Mouse (Mus musculus) CH12.LX (cell line): ENCODE results near the gene Jak1. TPM values are rescaled to one million over a fixed set of nuclear protein-coding genes. Genes with fewer than 3 reads are reported as not detected.

Experiments used
- DNase-seq: peaks from one replicate; pipeline ENCODE4 v3.0.0-alpha.2; 2013; ENCODE audit errors: extremely low read depth
- H3K27ac ChIP-seq: 2 replicates; pipeline ENCODE4 v1.5.1; 2012; ENCODE audit warnings: low read depth, mild to moderate bottlenecking, control low read depth, moderate library complexity; ENCODE audit not compliant: insufficient read depth
- H3K27me3 ChIP-seq: replicated peaks from 2 replicates; pipeline ENCODE3; 2012; ENCODE audit warnings: inconsistent platforms
- H3K36me3 ChIP-seq, 2 experiments: replicated peaks in 1 of 2; 2 replicates each; pipeline versions ENCODE3 to v1.6.1; 2012; ENCODE audit warnings: inconsistent platforms in 1 of 2, low read length in 1 of 2, mild to moderate bottlenecking in 1 of 2, mixed read lengths in 1 of 2, moderate library complexity in 1 of 2; ENCODE audit not compliant: control insufficient read depth in 1 of 2, insufficient read depth in 1 of 2
- H3K4me1 ChIP-seq, 2 experiments: 2 replicates each; pipeline ENCODE4 v1.6.1; 2012; ENCODE audit warnings: inconsistent platforms in 1 of 2, moderate library complexity in 1 of 2; ENCODE audit not compliant: insufficient read depth in 2 of 2, control insufficient read depth in 1 of 2
- H3K4me2 ChIP-seq: 2 replicates; pipeline ENCODE4 v1.6.1; 2012; ENCODE audit warnings: low read depth, mild to moderate bottlenecking, control low read depth; ENCODE audit not compliant: poor library complexity, insufficient read depth, severe bottlenecking
- H3K4me3 ChIP-seq, 3 experiments: fragments of 150-350 bp in 1 of 3; sonication (generic) in 1 of 3; replicated peaks in 1 of 3; 2 replicates each; pipeline versions ENCODE3 to v1.5.1; 2011 to 2012; ENCODE audit warnings: low read depth in 2 of 3, low read length in 2 of 3, mild to moderate bottlenecking in 2 of 3, moderate library complexity in 2 of 3, control low read depth in 1 of 3, improper control_type of control experiment in 1 of 3, inconsistent platforms in 1 of 3, mixed read lengths in 1 of 3; ENCODE audit not compliant: poor library complexity in 1 of 3
- H3K79me2 ChIP-seq: replicated peaks from 2 replicates; pipeline ENCODE4 v1.6.1; 2012; ENCODE audit warnings: mild to moderate bottlenecking, moderate library complexity; ENCODE audit not compliant: control insufficient read depth, poor library complexity, insufficient read depth, severe bottlenecking; ENCODE audit errors: extremely low read depth
- H3K9ac ChIP-seq: 2 replicates; pipeline ENCODE4 v1.6.1; 2012; ENCODE audit warnings: low read depth, mild to moderate bottlenecking, control low read depth, moderate library complexity; ENCODE audit not compliant: insufficient read depth
- H3K9me3 ChIP-seq: replicated peaks from 2 replicates; pipeline ENCODE3; 2012; ENCODE audit warnings: low read length, inconsistent platforms, mixed read lengths
- BHLHE40 ChIP-seq: IDR thresholded peaks from 2 replicates; pipeline ENCODE4 v1.6.1; 2011; ENCODE audit warnings: mild to moderate bottlenecking, low read depth, low read length, improper control_type of control experiment
- CHD1 ChIP-seq: IDR thresholded peaks from 2 replicates; pipeline ENCODE4 v1.6.1; 2012; ENCODE audit warnings: low read depth, low read length, improper control_type of control experiment, inconsistent platforms
- CHD2 ChIP-seq: IDR thresholded peaks from 2 replicates; pipeline ENCODE4 v1.6.1; 2011; ENCODE audit warnings: low read length, improper control_type of control experiment
- CTCF ChIP-seq, 2 experiments: IDR thresholded peaks in 1 of 2; conservative IDR thresholded peaks in 1 of 2; 2 replicates each; pipeline ENCODE4 v1.5.1; 2011 to 2012; ENCODE audit warnings: low read depth in 2 of 2, low read length in 2 of 2, improper control_type of control experiment in 1 of 2, inconsistent platforms in 1 of 2, mild to moderate bottlenecking in 1 of 2, moderate library complexity in 1 of 2
- E2F4 ChIP-seq: IDR thresholded peaks from 2 replicates; pipeline ENCODE4 v1.6.1; 2011; ENCODE audit warnings: low read depth, low read length, improper control_type of control experiment; ENCODE audit not compliant: insufficient replicate concordance
- ELF1 ChIP-seq: IDR thresholded peaks from 2 replicates; pipeline ENCODE4 v1.6.1; 2014; ENCODE audit warnings: low read depth, mild to moderate bottlenecking, inconsistent platforms, low read length, improper control_type of control experiment
- EP300 ChIP-seq: IDR thresholded peaks from 2 replicates; pipeline ENCODE4 v1.6.1; 2011; ENCODE audit warnings: low read length, improper control_type of control experiment
- GABPA ChIP-seq: IDR thresholded peaks from 2 replicates; pipeline ENCODE4 v1.6.1; 2012; ENCODE audit warnings: low read depth, low read length, improper control_type of control experiment, inconsistent platforms; ENCODE audit not compliant: insufficient replicate concordance
- JUN ChIP-seq: IDR thresholded peaks from 2 replicates; pipeline ENCODE4 v1.6.1; 2011; ENCODE audit warnings: low read depth, mild to moderate bottlenecking, low read length, improper control_type of control experiment, moderate library complexity; ENCODE audit not compliant: insufficient read depth
- KAT2A ChIP-seq: IDR thresholded peaks from 2 replicates; pipeline ENCODE4 v1.6.1; 2012; ENCODE audit warnings: low read length, improper control_type of control experiment, inconsistent platforms; ENCODE audit not compliant: insufficient replicate concordance
- MAFK ChIP-seq: IDR thresholded peaks from 2 replicates; pipeline ENCODE4 v1.6.1; 2011; ENCODE audit warnings: low read length, improper control_type of control experiment; ENCODE audit not compliant: insufficient replicate concordance
- MAX ChIP-seq: IDR thresholded peaks from 2 replicates; pipeline ENCODE4 v1.6.1; 2011; ENCODE audit warnings: low read length, improper control_type of control experiment
- MAZ ChIP-seq: IDR thresholded peaks from 2 replicates; pipeline ENCODE4 v1.6.1; 2012; ENCODE audit warnings: low read depth, mild to moderate bottlenecking, inconsistent platforms, low read length, improper control_type of control experiment, moderate library complexity
- MXI1 ChIP-seq: IDR thresholded peaks from 2 replicates; pipeline ENCODE4 v1.6.1; 2011; ENCODE audit warnings: mild to moderate bottlenecking, low read depth, low read length, improper control_type of control experiment
- NELFE ChIP-seq: IDR thresholded peaks from 2 replicates; pipeline ENCODE4 v1.6.1; 2011; ENCODE audit warnings: low read depth, low read length, improper control_type of control experiment
- NRF1 ChIP-seq: IDR thresholded peaks from 2 replicates; pipeline ENCODE4 v1.6.1; 2014; ENCODE audit warnings: low read depth, mild to moderate bottlenecking, inconsistent platforms, low read length, improper control_type of control experiment, moderate library complexity
- POLR2A ChIP-seq: IDR thresholded peaks from 2 replicates; pipeline ENCODE4 v1.6.1; 2011; ENCODE audit warnings: low read depth, mild to moderate bottlenecking, improper control_type of control experiment, low read length
- POLR2AphosphoS2 ChIP-seq: IDR thresholded peaks from 2 replicates; pipeline ENCODE4 v1.6.1; 2011; ENCODE audit warnings: low read depth, low read length, improper control_type of control experiment
- RCOR1 ChIP-seq: conservative IDR thresholded peaks from 2 replicates; pipeline ENCODE4 v1.6.1; 2012; ENCODE audit warnings: low read depth, mild to moderate bottlenecking, inconsistent platforms, low read length, improper control_type of control experiment
- SIN3A ChIP-seq: IDR thresholded peaks from 2 replicates; pipeline ENCODE4 v1.6.1; 2012; ENCODE audit warnings: low read length, improper control_type of control experiment, inconsistent platforms
- TBP ChIP-seq: conservative IDR thresholded peaks from 2 replicates; pipeline ENCODE4 v1.6.1; 2011; ENCODE audit warnings: low read depth, low read length, improper control_type of control experiment
- TCF12 ChIP-seq: IDR thresholded peaks from 2 replicates; pipeline ENCODE4 v1.6.1; 2014; ENCODE audit warnings: low read depth, mild to moderate bottlenecking, inconsistent platforms, low read length, improper control_type of control experiment
- USF2 ChIP-seq: conservative IDR thresholded peaks from 2 replicates; pipeline ENCODE4 v1.6.1; 2011; ENCODE audit warnings: low read depth, low read length, improper control_type of control experiment
- ZKSCAN1 ChIP-seq: IDR thresholded peaks from 2 replicates; pipeline ENCODE4 v1.6.1; 2012; ENCODE audit warnings: low read depth, inconsistent platforms, low read length, improper control_type of control experiment, borderline replicate concordance
- ZMIZ1 ChIP-seq: IDR thresholded peaks from 2 replicates; pipeline ENCODE4 v1.6.1; 2012; ENCODE audit warnings: low read depth, mild to moderate bottlenecking, inconsistent platforms, low read length, improper control_type of control experiment
- ZNF384 ChIP-seq: IDR thresholded peaks from 2 replicates; pipeline ENCODE4 v1.6.1; 2012; ENCODE audit warnings: low read depth, low read length, improper control_type of control experiment, inconsistent platforms
- dilution Hi-C: fragments of 300-500 bp; cut with MboI; formaldehyde crosslinking; loops from 2 replicates; pipeline ENCODE4 v1.14.3; 2020; ENCODE audit warnings: low sequenced_read_pairs; ENCODE audit not compliant: extremely low pct_unique_long_range_greater_than_20kb, extremely low pct_ligation_motif_present
- in situ Hi-C: fragments of 300-500 bp; cut with MboI; formaldehyde crosslinking; loops from 3 replicates; pipeline ENCODE4 v1.14.3; 2019; ENCODE audit warnings: low sequenced_read_pairs, low pct_ligation_motif_present, low pct_unique_long_range_greater_than_20kb, mixed read lengths
- polyA plus RNA-seq: library from polyadenylated mRNA; unstranded; fragments of >175 nt; gene quantifications from 2 replicates; pipeline ENCODE4 v1.2.1, GENCODE M21; 2012; ENCODE audit warnings: low read depth; ENCODE audit not compliant: insufficient read length
- total RNA-seq, 2 experiments: library from RNA; depleted of rRNA; stranded (reverse); fragments of 300-350 nt in 1 of 2; fragments of >200 nt in 1 of 2; gene quantifications; 2 replicates each; pipeline ENCODE4 v1.2.3; 2012 to 2014

Gene Jak1
- total and polyA plus RNA-seq, 3 experiments: 28.6 to 51.4 (median 33.9) TPM

GRCm38 (mm10) chr4:101167777-101168176 lies 97.3 kb downstream of the Jak1 start:
- Histone ChIP-seq H3K4me3 (no peak overlapping the region), H3K79me2 (no peaks in the 10 kb centered on the region), H3K27me3 (no peaks in the 10 kb centered on the region), H3K4me1 (peaks cover 0 to 15% of the 10 kb centered on the region in 2 experiments; a peak in 3 of 4 replicates), H3K4me2 (no peak overlapping the region), H3K9ac (no peak overlapping the region), H3K9me3 (no peaks in the 10 kb centered on the region), H3K27ac (no peak overlapping the region), H3K36me3 (peaks cover 48 to 94% of the 10 kb centered on the region in 2 experiments)
- no peak for DNase-seq
- TF ChIP-seq ELF1: no peak
- TF ChIP-seq CTCF (conservative IDR thresholded peaks at IDR 0.05 in 1 of 2, IDR thresholded peaks at IDR 0.05 in 1 of 2; ENCODE audit: low read depth in 2 of 2, low read length in 2 of 2): no peak
- no peak for TF ChIP-seq TCF12
- no peak for TF ChIP-seq MAX
- no peak for TF ChIP-seq E2F4
- no peak for TF ChIP-seq JUN
- TF ChIP-seq ZNF384: no peak
- TF ChIP-seq USF2: no peak
- dilution Hi-C loops: no loop called here
- in situ Hi-C loops: loop anchor here (10.0 kb wide), 1 partner anchor 157 kb away; no protein-coding TSS in a partner anchor

GRCm38 (mm10) chr4:101165776-101166175 lies 99.3 kb downstream of the Jak1 start:
- H3K27ac ChIP-seq: no peak overlapping the region
- no peak overlapping the region for H3K4me3 ChIP-seq
- peaks cover 55 to 100% of the 10 kb centered on the region in 2 experiments for H3K36me3 ChIP-seq
- no peaks in the 10 kb centered on the region for H3K79me2 ChIP-seq
- dilution Hi-C loops: no loop called here
- H3K4me1 ChIP-seq: peaks cover 0 to 9% of the 10 kb centered on the region in 2 experiments; a peak in 2 of 4 replicates
- H3K4me2 ChIP-seq: no peak overlapping the region
- H3K9ac ChIP-seq: no peak overlapping the region
- no peaks in the 10 kb centered on the region for H3K9me3 ChIP-seq
- TF ChIP-seq RCOR1 (no peak), POLR2AphosphoS2 (no peak), CHD1 (no peak), NELFE (no peak), ZKSCAN1 (no peak)
- no peak for DNase-seq
- in situ Hi-C loops: loop anchor here (10.0 kb wide), 1 partner anchor 159 kb away; no protein-coding TSS in a partner anchor
- H3K27me3 ChIP-seq: no peaks in the 10 kb centered on the region

- H3K79me2 ChIP-seq: no peaks in the 10 kb centered on the region
- peaks cover 0 to 9% of the 10 kb centered on the region in 2 experiments; a peak in 2 of 4 replicates for H3K4me1 ChIP-seq
- H3K9me3 ChIP-seq: no peaks in the 10 kb centered on the region
- no peaks in the 10 kb centered on the region for H3K27me3 ChIP-seq
- H3K9ac ChIP-seq: no peak overlapping the region
- no peak for TF ChIP-seq ELF1
- TF ChIP-seq RCOR1: no peak
- TF ChIP-seq USF2: no peak
- no peak for TF ChIP-seq KAT2A
- TF ChIP-seq GABPA: no peak
- no peak for TF ChIP-seq MAFK
- TF ChIP-seq BHLHE40: no peak
- TF ChIP-seq SIN3A: no peak
- TF ChIP-seq ZMIZ1: no peak
- no peak for TF ChIP-seq TBP
- TF ChIP-seq CHD2: no peak
- TF ChIP-seq POLR2A: no peak
- TF ChIP-seq MAZ: no peak
- TF ChIP-seq MXI1: no peak
- TF ChIP-seq NRF1: no peak
- TF ChIP-seq MAX: no peak
- TF ChIP-seq EP300: no peak
- TF ChIP-seq TCF12: no peak
- TF ChIP-seq, all 38 proteins: peak for 0
- Histone ChIP-seq H3K4me3 (no peak overlapping the region), H3K4me2 (no peak overlapping the region), H3K27ac (no peak overlapping the region), H3K36me3 (peaks cover 52 to 100% of the 10 kb centered on the region in 2 experiments)
- dilution Hi-C loops: no loop called here
- no peak for DNase-seq
- in situ Hi-C loops: loop anchor here (10.0 kb wide), 1 partner anchor 160 kb away; no protein-coding TSS in a partner anchor
Measured at GRCm38 (mm10) chr4:101164673-101165072, 100.4 kb downstream of the Jak1 start.
